Mouse (Mus musculus): ENCODE results near the gene Polr3b.

Gene Polr3b

GRCm38 (mm10) chr10:84710192-84710591 lies 88.1 kb downstream of the Polr3b start:
- DNase-seq (ENCODE audit: low spot score): no peak

- no peak for DNase-seq (ENCODE audit: low spot score)
Measured at GRCm38 (mm10) chr10:84710827-84711226, 88.7 kb downstream of the Polr3b start.

GRCm38 (mm10) chr10:84711479-84711878 lies 89.4 kb downstream of the Polr3b start:
- DNase-seq (ENCODE audit: low spot score): no peak

- DNase-seq (ENCODE audit: low spot score): no peak
Measured at GRCm38 (mm10) chr10:84711940-84712339, 89.8 kb downstream of the Polr3b start.

GRCm38 (mm10) chr10:84712532-84712931 lies 90.4 kb downstream of the Polr3b start:
- no peak for DNase-seq (ENCODE audit: low spot score)

- no peak for DNase-seq (ENCODE audit: low spot score)
Measured at GRCm38 (mm10) chr10:84713043-84713442, 91.0 kb downstream of the Polr3b start.

- no peak for DNase-seq (ENCODE audit: low spot score)
Measured at GRCm38 (mm10) chr10:84715639-84716038, 93.5 kb downstream of the Polr3b start.

GRCm38 (mm10) chr10:84716581-84716980 lies 94.5 kb downstream of the Polr3b start:
- no peak for DNase-seq (ENCODE audit: low spot score)

GRCm38 (mm10) chr10:84722711-84723110 lies 100.6 kb downstream of the Polr3b start:
- no peak for DNase-seq (ENCODE audit: low spot score)

GRCm38 (mm10) chr10:84727005-84727404 lies 104.9 kb downstream of the Polr3b start:
- DNase-seq (ENCODE audit: low spot score): no peak

- DNase-seq (ENCODE audit: low spot score): no peak
Measured at GRCm38 (mm10) chr10:84727760-84728159, 105.7 kb downstream of the Polr3b start.

GRCm38 (mm10) chr10:84730078-84730477 lies 108.0 kb downstream of the Polr3b start:
- DNase-seq (ENCODE audit: low spot score): no peak

GRCm38 (mm10) chr10:84730956-84731355 lies 108.9 kb downstream of the Polr3b start:
- no peak for DNase-seq (ENCODE audit: low spot score)

- no peak for DNase-seq (ENCODE audit: low spot score)
Measured at GRCm38 (mm10) chr10:84733511-84733910, 111.4 kb downstream of the Polr3b start.

- DNase-seq (ENCODE audit: low spot score): no peak
Measured at GRCm38 (mm10) chr10:84754851-84755785, 133.0 kb downstream of the Polr3b start.

GRCm38 (mm10) chr10:84755786-84756203 lies 133.7 kb downstream of the Polr3b start, which contains the start of gene Rfx4:
TSS of gene Rfx4 (plus strand) at chr10:84756062.
- no peak for DNase-seq (ENCODE audit: low spot score)

- DNase-seq (ENCODE audit: low spot score): no peak
Measured at GRCm38 (mm10) chr10:84756435-84757095, 134.5 kb downstream of the Polr3b start.

- no peak for DNase-seq (ENCODE audit: low spot score)
Measured at GRCm38 (mm10) chr10:84757426-84758199, 135.5 kb downstream of the Polr3b start.

- DNase-seq (ENCODE audit: low spot score): no peak
Measured at GRCm38 (mm10) chr10:84758200-84758468, 136.0 kb downstream of the Polr3b start.

GRCm38 (mm10) chr10:84758483-84759431 lies 136.7 kb downstream of the Polr3b start:
- no peak for DNase-seq (ENCODE audit: low spot score)

GRCm38 (mm10) chr10:84759511-84760117 lies 137.5 kb downstream of the Polr3b start:
- no peak for DNase-seq (ENCODE audit: low spot score)

Data from ovary, postnatal 10 days (tissue).